Mouse (Mus musculus) heart, embryonic 14.5 days (tissue): ENCODE results near the gene Apbb1. TPM values are rescaled to one million over a fixed set of nuclear protein-coding genes. Genes with fewer than 3 reads are reported as not detected.

Source experiments
- ATAC-seq: fragments of 200-750 bp; cut with Nextera tagmentation; 2 replicates; pipeline ENCODE4 v1.8.0; 2017; ENCODE audit warnings: low read depth, moderate TSS enrichment; ENCODE audit not compliant: insufficient number of reproducible peaks, insufficient read depth, low FRiP score
- H3K27ac ChIP-seq, 2 experiments: fragments of 200-500 bp in 1 of 2; fragments of 300-500 bp in 1 of 2; sonication (generic) in 1 of 2; replicated peaks in 1 of 2; 2 replicates each; pipeline ENCODE4 v1.5.1; 2012 to 2014; ENCODE audit warnings: low read depth in 2 of 2, low read length in 2 of 2, control low read depth in 1 of 2, mild to moderate bottlenecking in 1 of 2, mixed read lengths in 1 of 2; ENCODE audit not compliant: control insufficient read depth in 1 of 2, insufficient read depth in 1 of 2
- H3K27me3 ChIP-seq: fragments of 300-500 bp; sonication (generic); 2 replicates; pipeline ENCODE4 v1.6.1; 2014; ENCODE audit warnings: mild to moderate bottlenecking, low read length, control low read depth; ENCODE audit not compliant: control insufficient read depth, insufficient read depth
- H3K36me3 ChIP-seq: fragments of 300-500 bp; sonication (generic); 2 replicates; pipeline ENCODE4 v1.6.1; 2014; ENCODE audit warnings: mild to moderate bottlenecking, control low read depth, low read length, mixed read lengths; ENCODE audit not compliant: control insufficient read depth, insufficient read depth
- H3K4me1 ChIP-seq, 2 experiments: fragments of 200-500 bp in 1 of 2; fragments of 300-500 bp in 1 of 2; sonication (generic) in 1 of 2; 2 replicates each; pipeline ENCODE4 v1.6.1; 2012 to 2014; ENCODE audit warnings: low read length in 2 of 2, control low read depth in 1 of 2, mixed read lengths in 1 of 2; ENCODE audit not compliant: control insufficient read depth in 2 of 2, insufficient read depth in 2 of 2
- H3K4me2 ChIP-seq: fragments of 300-500 bp; sonication (generic); 2 replicates; pipeline ENCODE4 v1.6.1; 2014; ENCODE audit warnings: mild to moderate bottlenecking, low read length
- H3K4me3 ChIP-seq, 2 experiments: fragments of 200-500 bp in 1 of 2; fragments of 300-500 bp in 1 of 2; sonication (generic) in 1 of 2; 2 replicates each; pipeline ENCODE4 v1.5.1; 2012 to 2014; ENCODE audit warnings: low read length in 2 of 2, mild to moderate bottlenecking in 2 of 2, control low read depth in 1 of 2, low read depth in 1 of 2, moderate library complexity in 1 of 2; ENCODE audit not compliant: control insufficient read depth in 1 of 2, insufficient read depth in 1 of 2
- H3K9ac ChIP-seq: fragments of 300-500 bp; sonication (generic); 2 replicates; pipeline ENCODE4 v1.6.1; 2014; ENCODE audit warnings: mild to moderate bottlenecking, low read length
- H3K9me3 ChIP-seq: fragments of 300-500 bp; sonication (generic); 2 replicates; pipeline ENCODE4 v1.6.1; 2016; ENCODE audit warnings: low read length, control low read depth; ENCODE audit not compliant: control insufficient read depth
- WGBS: fragments of 180-500 bp; shearing (Covaris S2); extraction: QIAGEN DNeasy Blood & Tissue Kit; methylation state at CpG from one replicate; pipeline ENCODE4 v1.1.7; 2014; 5-methylcytosine and 5-hydroxymethylcytosine counted together
- polyA plus RNA-seq: library from polyadenylated mRNA; unstranded; fragments of >200 nt; fragmentation: Nextera tagmentation; extraction: Ambion mirVana; gene quantifications from 2 replicates; pipeline ENCODE4 v1.2.1, GENCODE M21; 2014

The Apbb1 gene
- 37.3 and 39.6 TPM in 2 replicates for polyA plus RNA-seq

GRCm38 (mm10) chr7:105581094-105581703 is at the start of gene Apbb1:
Gene Apbb1 (minus strand): TSS chr7:105581653.
- H3K9me3 ChIP-seq = no peaks in the 10 kb centered on the region
- peak within 1 kb of the TSS; percentile 54 to 91 for H3K4me3 ChIP-seq
- H3K27ac ChIP-seq = peak within 1 kb of the TSS; percentile 61 to 89
- H3K27me3 ChIP-seq = no peaks in the 10 kb centered on the region
- under 1% methylated on average over 46 of the region's 54 CpGs for WGBS
- H3K4me2 ChIP-seq = peak within 1 kb of the TSS; percentile 57
- H3K9ac ChIP-seq = peak within 1 kb of the TSS; percentile 58
- peaks cover 0 to 13% of the 10 kb centered on the region in 2 experiments; a peak in 2 of 4 replicates for H3K4me1 ChIP-seq
- no peaks in the 10 kb centered on the region for H3K36me3 ChIP-seq
- peak; percentile 91 for ATAC-seq

GRCm38 (mm10) chr7:105628633-105629032 is 47.2 kb upstream of the Apbb1 start:
- ATAC-seq = peak; percentile 47; the same call in 1 of the 2 replicates
- peaks cover 18 to 31% of the 10 kb centered on the region in 2 experiments for H3K4me1 ChIP-seq
- H3K27me3 ChIP-seq = no peaks in the 10 kb centered on the region

GRCm38 (mm10) chr7:105625397-105625796 is 43.9 kb upstream of the Apbb1 start:
- Histone ChIP-seq H3K27me3 (no peaks in the 10 kb centered on the region), H3K4me2 (no peak overlapping the region), H3K4me1 (peaks cover 12 to 22% of the 10 kb centered on the region in 2 experiments), H3K27ac (no peak overlapping the region), H3K9me3 (no peaks in the 10 kb centered on the region), H3K9ac (no peak overlapping the region), H3K36me3 (peaks cover 53% of the 10 kb centered on the region), H3K4me3 (no peak overlapping the region)
- 72% methylated on average over 6 of the region's 6 CpGs for WGBS
- no peak for ATAC-seq

More at GRCm38 (mm10) chr7:105628633-105629032, 47.2 kb upstream of the Apbb1 start:
- 16% methylated on average over 3 of the region's 3 CpGs for WGBS
- Histone ChIP-seq H3K9me3 (no peaks in the 10 kb centered on the region), H3K4me3 (no peak overlapping the region), H3K9ac (no peak overlapping the region), H3K4me2 (peak overlapping the region; percentile 18; the same call in 1 of the 2 replicates), H3K27ac (peak overlapping the region; percentile 15 to 75; a peak in 3 of 4 replicates), H3K36me3 (peaks cover 20% of the 10 kb centered on the region)

GRCm38 (mm10) chr7:105621646-105622292 is 40.3 kb upstream of the Apbb1 start:
- WGBS = 61% methylated on average over 8 of the region's 8 CpGs
- Histone ChIP-seq H3K9ac (no peak overlapping the region), H3K4me1 (no peaks in the 10 kb centered on the region; a peak in 1 of 4 replicates), H3K4me2 (no peak overlapping the region), H3K27me3 (no peaks in the 10 kb centered on the region), H3K9me3 (no peaks in the 10 kb centered on the region), H3K36me3 (peaks cover 89% of the 10 kb centered on the region), H3K4me3 (no peak overlapping the region), H3K27ac (no peak overlapping the region)
- no peak for ATAC-seq

- Histone ChIP-seq H3K27ac (no peak overlapping the region), H3K9me3 (no peaks in the 10 kb centered on the region), H3K4me1 (peaks cover 0 to under 1% of the 10 kb centered on the region in 2 experiments; a peak in 2 of 4 replicates), H3K4me3 (no peak overlapping the region), H3K27me3 (no peaks in the 10 kb centered on the region), H3K4me2 (no peak overlapping the region), H3K36me3 (peaks cover 96% of the 10 kb centered on the region), H3K9ac (no peak overlapping the region)
- ATAC-seq = no peak
- 59% methylated on average over 4 of the region's 4 CpGs for WGBS
Measured at GRCm38 (mm10) chr7:105621053-105621452, 39.6 kb upstream of the Apbb1 start.

- H3K4me3 ChIP-seq = no peak overlapping the region
- no peak overlapping the region for H3K27ac ChIP-seq
- no peak overlapping the region for H3K4me2 ChIP-seq
- ATAC-seq = no peak
- H3K27me3 ChIP-seq = no peaks in the 10 kb centered on the region
- no peak overlapping the region for H3K9ac ChIP-seq
- WGBS = 83% methylated on average over 3 of the region's 3 CpGs
- H3K9me3 ChIP-seq = no peaks in the 10 kb centered on the region
- peaks cover 0 to 7% of the 10 kb centered on the region in 2 experiments; a peak in 2 of 4 replicates for H3K4me1 ChIP-seq
- H3K36me3 ChIP-seq = peaks cover 99% of the 10 kb centered on the region
Measured at GRCm38 (mm10) chr7:105619701-105620100, 38.2 kb upstream of the Apbb1 start.

- Histone ChIP-seq H3K27me3 (no peaks in the 10 kb centered on the region), H3K4me2 (no peak overlapping the region), H3K4me3 (no peak overlapping the region), H3K36me3 (peaks cover 99% of the 10 kb centered on the region), H3K27ac (no peak overlapping the region), H3K9me3 (no peaks in the 10 kb centered on the region), H3K9ac (no peak overlapping the region), H3K4me1 (peaks cover 0 to 7% of the 10 kb centered on the region in 2 experiments; a peak in 2 of 4 replicates)
- 92% methylated on average over 22 of the region's 22 CpGs for WGBS
- no peak for ATAC-seq
Measured at GRCm38 (mm10) chr7:105617810-105618209, 36.4 kb upstream of the Apbb1 start.
